Mouse (Mus musculus): ENCODE measurements around the gene Spock3. TPM values are rescaled to one million over a fixed set of nuclear protein-coding genes. Genes with fewer than 3 reads are reported as not detected.
A peak's percentile ranks its signal among the peaks of the same experiment; 100 is the strongest.
"Not testable (repeated sequence)": the region's sequence is repeated elsewhere in the genome, so short reads cannot be mapped to it uniquely, and the experiment has no call there.

The Spock3 gene
- total RNA-seq (2021) = 1 to 10 TPM; 2.2 TPM
- long read RNA-seq, experiment 1, partial matches to known transcripts = 0 of 2 reads
- long read RNA-seq, experiment 1, other reads (novel, unspliced or antisense) = 2 of 2 reads
- long read RNA-seq, experiment 2 = 0 reads

DNA sequence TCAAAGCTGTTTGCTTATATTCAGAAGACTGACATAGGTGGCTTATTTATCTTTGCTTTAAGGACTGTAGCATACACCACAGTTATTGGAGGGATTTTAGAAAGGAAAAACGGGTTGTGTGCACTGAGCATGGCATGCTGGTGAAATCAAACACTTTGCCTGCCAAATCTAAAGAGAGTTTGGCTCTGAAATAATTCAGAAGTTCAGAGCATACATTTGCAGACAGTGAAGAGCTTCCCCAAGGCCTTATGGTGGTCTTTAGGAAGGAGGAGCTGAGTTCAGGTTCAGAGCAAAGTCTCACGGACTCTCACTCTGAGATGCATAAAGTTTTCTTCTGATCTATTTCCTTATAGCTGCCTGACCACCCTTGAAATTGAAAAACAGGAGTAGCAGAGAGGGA is at the start of gene Spock3:
Gene Spock3 (plus strand): TSS at position 301 of the 400 bp plus-strand sequence.
- no peak for DNase-seq

GRCm38 (mm10) chr8:62951173-62952134 is 645 bp downstream of the Spock3 start:
- DNase-seq = peak in 1 of 2 experiments; percentile 1

- no peak for DNase-seq
Observed at GRCm38 (mm10) chr8:62952481-62952880, 1.7 kb downstream of the Spock3 start.

DNA sequence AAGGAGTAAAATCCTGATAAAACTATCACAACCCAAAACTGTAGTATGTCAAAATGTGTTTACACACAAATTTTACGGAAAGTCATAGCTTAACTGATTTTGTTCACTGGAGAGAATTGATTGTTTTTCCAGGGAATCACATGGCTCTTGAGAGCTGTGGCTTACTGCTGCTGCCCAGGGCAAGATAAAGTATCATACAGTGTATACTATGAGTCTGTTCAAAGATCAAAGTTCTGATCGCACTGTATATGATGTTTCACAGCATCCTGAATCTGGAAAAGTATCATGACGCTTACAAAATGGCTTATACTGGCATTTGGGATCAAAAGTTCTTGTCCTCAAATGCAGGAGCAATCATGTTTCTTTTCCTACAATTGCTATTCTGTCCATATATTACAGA is 11.8 kb downstream of the Spock3 start:
- DNase-seq = no peak

GRCm38 (mm10) chr8:62969802-62970372 is 19.1 kb downstream of the Spock3 start:
- no peak for DNase-seq

DNA sequence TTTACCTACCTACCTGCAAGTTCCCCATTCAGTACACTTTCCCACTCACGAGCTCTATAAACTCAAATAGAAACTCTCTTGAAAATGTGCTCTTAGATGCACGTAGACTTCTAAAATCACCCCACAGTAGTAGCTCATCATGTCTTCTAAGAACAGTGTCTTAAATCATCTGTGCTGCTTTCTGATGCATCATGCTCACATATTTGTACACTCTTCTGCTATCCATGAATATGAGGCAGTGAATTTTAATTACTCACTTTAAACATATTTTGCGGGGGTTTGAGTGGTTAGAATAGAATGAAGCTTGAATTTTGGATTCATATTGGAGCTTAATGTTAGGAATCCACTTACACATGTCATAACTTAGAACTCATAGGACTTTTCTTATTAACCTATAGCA is 138.2 kb downstream of the Spock3 start:
- DNase-seq = no peak

- DNase-seq = no peak
Observed at GRCm38 (mm10) chr8:63098200-63098599, 147.4 kb downstream of the Spock3 start.

DNA sequence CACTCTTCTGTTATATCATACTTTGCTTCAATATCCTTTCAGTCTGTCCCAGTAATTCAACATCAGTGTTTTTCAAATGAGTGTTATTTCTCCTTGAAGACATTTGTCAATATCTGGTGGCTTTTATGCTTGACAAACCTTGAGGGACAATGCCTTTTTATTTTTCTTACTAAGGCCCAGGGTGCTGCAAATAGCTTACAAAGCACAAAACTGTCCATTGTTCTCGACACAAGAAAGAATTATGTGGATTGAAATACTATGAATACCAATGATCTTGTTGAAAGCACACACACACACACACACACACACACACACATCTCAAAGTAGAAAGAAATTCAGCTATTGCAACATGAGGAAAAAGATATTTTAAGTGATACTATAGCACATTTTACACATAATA is 159.0 kb downstream of the Spock3 start:
- no peak for DNase-seq

- DNase-seq = no peak
Observed at GRCm38 (mm10) chr8:63112919-63113318, 162.1 kb downstream of the Spock3 start.

GRCm38 (mm10) chr8:63120508-63120907 is 169.7 kb downstream of the Spock3 start:
- no peak for DNase-seq

DNA sequence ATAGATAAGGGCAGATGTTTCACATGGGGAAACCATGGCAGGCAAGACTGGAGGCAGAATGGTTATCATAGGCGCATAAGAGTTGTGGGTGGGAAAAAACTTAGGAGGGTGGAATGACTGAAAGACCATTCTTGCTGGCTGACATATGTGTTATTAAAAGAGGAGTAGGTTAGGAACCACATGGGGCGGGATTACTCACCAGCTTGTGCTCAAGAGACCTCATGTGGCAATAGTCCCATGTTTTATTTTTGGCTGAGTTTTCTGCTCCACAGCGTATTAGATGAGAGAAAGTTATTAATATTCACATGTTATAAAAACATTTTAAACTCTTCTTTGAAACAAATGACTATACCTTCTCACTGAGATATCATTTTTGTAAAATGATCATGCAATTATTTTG is 184.6 kb downstream of the Spock3 start:
- no peak for DNase-seq

DNA sequence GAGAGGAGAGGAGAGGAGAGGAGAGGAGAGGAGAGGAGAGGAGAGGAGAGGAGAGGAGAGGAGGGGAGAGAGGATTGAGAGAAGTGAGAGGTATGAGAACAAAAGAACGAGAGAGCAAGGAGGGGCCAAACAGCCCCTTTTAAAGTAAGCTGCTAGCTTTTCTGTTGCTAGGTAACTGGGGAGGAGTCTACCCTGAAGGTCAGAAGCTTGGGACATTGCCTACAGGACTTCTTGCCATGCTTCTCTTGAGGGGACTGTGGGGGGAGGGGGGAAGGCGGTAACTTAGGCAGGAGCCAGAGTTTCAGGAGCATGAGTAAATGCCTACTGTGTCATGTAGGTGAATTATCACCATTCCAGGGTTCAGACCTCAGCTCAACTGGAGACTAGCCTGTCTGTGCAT is 213.1 kb downstream of the Spock3 start:
- not testable (repeated sequence) for DNase-seq

DNA sequence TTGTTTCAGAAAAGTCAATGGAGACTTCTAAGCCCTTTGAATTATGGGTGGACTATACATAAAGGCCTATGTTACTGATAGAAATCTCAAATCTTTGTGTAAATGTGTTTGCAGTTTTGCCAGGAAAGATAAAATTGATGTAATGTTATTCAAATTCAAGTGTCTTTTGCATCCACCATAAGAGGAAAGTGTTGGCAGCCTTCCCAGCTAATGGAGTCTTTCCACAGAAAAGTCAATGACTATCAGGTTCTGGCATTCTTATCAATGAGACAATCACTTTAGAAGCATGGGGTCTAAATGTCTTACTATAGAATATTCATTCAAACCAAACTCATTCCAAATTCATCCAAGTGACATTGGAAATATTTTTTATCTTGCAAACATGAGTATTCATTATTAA is 214.5 kb downstream of the Spock3 start:
- DNase-seq = no peak

- DNase-seq = no peak
Observed at GRCm38 (mm10) chr8:63169956-63170355, 219.1 kb downstream of the Spock3 start.

DNA sequence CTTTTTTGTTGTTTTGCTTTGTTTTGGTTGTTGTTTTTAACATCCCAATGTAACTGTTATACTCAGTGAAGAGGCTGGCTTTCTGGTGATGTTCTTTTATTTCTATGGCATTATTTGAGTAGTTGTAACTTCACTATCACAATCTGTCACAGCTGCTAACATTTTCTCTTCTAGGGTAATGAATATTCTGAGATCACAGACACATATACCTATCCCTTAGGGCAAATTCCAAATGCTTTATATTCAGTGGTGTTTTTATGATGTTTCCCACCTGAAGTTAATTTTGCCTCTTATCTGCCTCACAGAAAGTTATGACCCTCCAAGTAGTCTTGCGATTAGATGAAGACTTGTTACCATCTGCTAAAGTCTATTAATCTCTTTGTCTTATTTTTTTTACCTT is 230.5 kb downstream of the Spock3 start:
- DNase-seq = no peak

DNA sequence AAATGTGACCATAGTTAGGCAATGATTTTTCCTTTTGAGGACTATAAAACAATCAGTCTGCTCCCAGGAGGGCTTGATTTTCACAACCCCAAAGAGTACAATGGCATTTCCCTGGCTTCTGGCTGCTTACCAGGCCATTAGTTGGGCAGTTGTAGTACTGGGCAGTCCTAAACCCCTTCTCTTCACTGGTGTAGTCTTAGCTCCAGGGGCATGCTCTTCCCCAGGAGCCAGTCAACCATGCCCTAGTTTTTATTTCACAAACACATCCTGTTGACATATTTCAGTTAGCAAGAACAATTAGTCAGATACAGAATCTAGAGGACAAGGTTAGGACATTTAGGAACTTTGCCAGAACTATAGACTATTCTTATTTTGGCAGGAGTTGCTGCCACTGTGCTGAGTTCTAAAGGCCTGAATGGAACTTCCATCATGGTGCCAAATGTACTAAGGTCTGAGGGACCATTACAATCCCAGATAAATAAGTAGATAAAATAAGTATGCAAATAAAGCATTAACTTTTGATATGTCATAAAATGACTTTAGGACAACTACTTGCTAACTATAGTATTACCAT is 308.1 kb downstream of the Spock3 start:
- DNase-seq = peak in 1 of 2 experiments; percentile 1

DNA sequence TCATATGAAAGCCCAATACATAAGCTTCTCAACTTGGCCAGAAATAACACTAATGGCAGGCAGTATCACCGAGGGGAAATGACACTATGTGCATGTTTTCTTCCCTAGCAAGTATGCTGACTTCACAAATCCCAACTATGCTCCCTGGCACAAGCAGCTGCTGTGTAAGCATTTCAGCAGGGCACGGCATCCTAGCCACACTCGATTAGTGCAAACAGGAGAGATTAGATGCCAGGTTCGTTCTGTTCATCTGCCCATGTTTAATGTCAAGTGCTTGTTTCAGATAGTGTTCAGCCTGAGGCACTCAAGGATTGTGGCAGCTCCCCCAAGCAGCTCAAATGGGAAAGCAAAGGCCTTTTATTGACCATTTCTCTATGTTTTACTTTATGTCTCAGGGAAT is 311.7 kb downstream of the Spock3 start:
- DNase-seq = no peak

DNA sequence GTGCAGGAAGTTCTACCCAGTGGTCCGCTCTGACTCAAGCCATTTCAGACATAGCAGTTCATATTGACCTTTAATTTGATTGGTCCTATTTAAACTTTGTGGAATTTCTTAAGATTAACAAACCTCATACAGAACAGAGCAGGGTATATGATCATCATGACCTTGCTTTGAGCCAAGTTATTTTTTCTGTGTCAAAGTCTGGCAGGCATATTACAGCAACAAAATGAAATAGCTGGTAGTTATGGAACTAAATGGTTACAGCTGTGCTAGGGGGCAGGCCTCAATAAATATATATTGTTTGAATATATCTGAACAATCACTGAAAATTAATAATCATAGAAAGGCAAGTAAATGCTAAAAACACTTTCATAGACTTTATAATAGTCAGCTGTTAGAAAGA is 384.6 kb downstream of the Spock3 start:
- DNase-seq = no peak

DNA sequence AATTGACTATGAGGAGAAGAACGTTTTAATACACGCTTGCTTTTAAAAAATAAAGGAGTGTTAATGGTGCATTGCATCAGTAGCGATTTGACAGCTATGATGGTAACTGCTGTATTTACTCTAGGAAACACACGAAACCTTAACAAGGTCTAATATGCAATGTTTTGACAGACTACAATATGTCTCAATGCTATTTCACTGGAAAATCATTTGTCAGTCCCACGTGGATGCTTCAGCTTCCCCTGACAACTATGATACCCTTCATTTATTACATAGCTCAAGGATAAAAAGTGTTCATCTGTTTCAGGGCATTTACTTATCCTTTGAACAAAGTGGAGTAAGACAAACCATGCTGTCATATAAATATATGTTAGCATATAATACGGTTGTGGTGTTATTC is 417.8 kb downstream of the Spock3 start:
- no peak for DNase-seq

- no peak for DNase-seq
Observed at GRCm38 (mm10) chr8:63397659-63398058, 446.9 kb downstream of the Spock3 start.
